Mouse (Mus musculus) CH12.LX (cell line): ENCODE results near the gene Stap2. TPM values are rescaled to one million over a fixed set of nuclear protein-coding genes. Genes with fewer than 3 reads are reported as not detected.

Source experiments
- DNase-seq: peaks from one replicate; pipeline ENCODE4 v3.0.0-alpha.2; 2013; ENCODE audit errors: extremely low read depth
- H3K27ac ChIP-seq: 2 replicates; pipeline ENCODE4 v1.5.1; 2012; ENCODE audit warnings: low read depth, mild to moderate bottlenecking, control low read depth, moderate library complexity; ENCODE audit not compliant: insufficient read depth
- H3K27me3 ChIP-seq: replicated peaks from 2 replicates; pipeline ENCODE3; 2012; ENCODE audit warnings: inconsistent platforms
- H3K36me3 ChIP-seq, 2 experiments: replicated peaks in 1 of 2; 2 replicates each; pipeline versions ENCODE3 to v1.6.1; 2012; ENCODE audit warnings: inconsistent platforms in 1 of 2, low read length in 1 of 2, mild to moderate bottlenecking in 1 of 2, mixed read lengths in 1 of 2, moderate library complexity in 1 of 2; ENCODE audit not compliant: control insufficient read depth in 1 of 2, insufficient read depth in 1 of 2
- H3K4me1 ChIP-seq, 2 experiments: 2 replicates each; pipeline ENCODE4 v1.6.1; 2012; ENCODE audit warnings: inconsistent platforms in 1 of 2, moderate library complexity in 1 of 2; ENCODE audit not compliant: insufficient read depth in 2 of 2, control insufficient read depth in 1 of 2
- H3K4me2 ChIP-seq: 2 replicates; pipeline ENCODE4 v1.6.1; 2012; ENCODE audit warnings: low read depth, mild to moderate bottlenecking, control low read depth; ENCODE audit not compliant: poor library complexity, insufficient read depth, severe bottlenecking
- H3K4me3 ChIP-seq, 3 experiments: fragments of 150-350 bp in 1 of 3; sonication (generic) in 1 of 3; replicated peaks in 1 of 3; 2 replicates each; pipeline versions ENCODE3 to v1.5.1; 2011 to 2012; ENCODE audit warnings: low read depth in 2 of 3, low read length in 2 of 3, mild to moderate bottlenecking in 2 of 3, moderate library complexity in 2 of 3, control low read depth in 1 of 3, improper control_type of control experiment in 1 of 3, inconsistent platforms in 1 of 3, mixed read lengths in 1 of 3; ENCODE audit not compliant: poor library complexity in 1 of 3
- H3K79me2 ChIP-seq: replicated peaks from 2 replicates; pipeline ENCODE4 v1.6.1; 2012; ENCODE audit warnings: mild to moderate bottlenecking, moderate library complexity; ENCODE audit not compliant: control insufficient read depth, poor library complexity, insufficient read depth, severe bottlenecking; ENCODE audit errors: extremely low read depth
- H3K9ac ChIP-seq: 2 replicates; pipeline ENCODE4 v1.6.1; 2012; ENCODE audit warnings: low read depth, mild to moderate bottlenecking, control low read depth, moderate library complexity; ENCODE audit not compliant: insufficient read depth
- H3K9me3 ChIP-seq: replicated peaks from 2 replicates; pipeline ENCODE3; 2012; ENCODE audit warnings: low read length, inconsistent platforms, mixed read lengths
- E2F4 ChIP-seq: IDR thresholded peaks from 2 replicates; pipeline ENCODE4 v1.6.1; 2011; ENCODE audit warnings: low read depth, low read length, improper control_type of control experiment; ENCODE audit not compliant: insufficient replicate concordance
- ELF1 ChIP-seq: IDR thresholded peaks from 2 replicates; pipeline ENCODE4 v1.6.1; 2014; ENCODE audit warnings: low read depth, mild to moderate bottlenecking, inconsistent platforms, low read length, improper control_type of control experiment
- EP300 ChIP-seq: IDR thresholded peaks from 2 replicates; pipeline ENCODE4 v1.6.1; 2011; ENCODE audit warnings: low read length, improper control_type of control experiment
- ETS1 ChIP-seq: conservative IDR thresholded peaks from 2 replicates; pipeline ENCODE4 v1.6.1; 2012; ENCODE audit warnings: low read depth, mild to moderate bottlenecking, inconsistent platforms, low read length, improper control_type of control experiment, moderate library complexity
- GABPA ChIP-seq: IDR thresholded peaks from 2 replicates; pipeline ENCODE4 v1.6.1; 2012; ENCODE audit warnings: low read depth, low read length, improper control_type of control experiment, inconsistent platforms; ENCODE audit not compliant: insufficient replicate concordance
- HCFC1 ChIP-seq: IDR thresholded peaks from 2 replicates; pipeline ENCODE4 v1.6.1; 2012; ENCODE audit warnings: low read depth, mild to moderate bottlenecking, inconsistent platforms, low read length, improper control_type of control experiment
- KAT2A ChIP-seq: IDR thresholded peaks from 2 replicates; pipeline ENCODE4 v1.6.1; 2012; ENCODE audit warnings: low read length, improper control_type of control experiment, inconsistent platforms; ENCODE audit not compliant: insufficient replicate concordance
- MEF2A ChIP-seq: IDR thresholded peaks from 2 replicates; pipeline ENCODE4 v1.6.1; 2014; ENCODE audit warnings: low read depth, mild to moderate bottlenecking, inconsistent platforms, low read length, improper control_type of control experiment, borderline replicate concordance
- MYC ChIP-seq: IDR thresholded peaks from 2 replicates; pipeline ENCODE4 v1.6.1; 2011; ENCODE audit warnings: low read depth, mild to moderate bottlenecking, improper control_type of control experiment, low read length
- NELFE ChIP-seq: IDR thresholded peaks from 2 replicates; pipeline ENCODE4 v1.6.1; 2011; ENCODE audit warnings: low read depth, low read length, improper control_type of control experiment
- NRF1 ChIP-seq: IDR thresholded peaks from 2 replicates; pipeline ENCODE4 v1.6.1; 2014; ENCODE audit warnings: low read depth, mild to moderate bottlenecking, inconsistent platforms, low read length, improper control_type of control experiment, moderate library complexity
- PAX5 ChIP-seq: IDR thresholded peaks from 2 replicates; pipeline ENCODE4 v1.6.1; 2012; ENCODE audit warnings: low read length, inconsistent platforms, mixed read lengths
- POLR2A ChIP-seq: IDR thresholded peaks from 2 replicates; pipeline ENCODE4 v1.6.1; 2011; ENCODE audit warnings: low read depth, mild to moderate bottlenecking, improper control_type of control experiment, low read length
- POLR2AphosphoS2 ChIP-seq: IDR thresholded peaks from 2 replicates; pipeline ENCODE4 v1.6.1; 2011; ENCODE audit warnings: low read depth, low read length, improper control_type of control experiment
- RCOR1 ChIP-seq: conservative IDR thresholded peaks from 2 replicates; pipeline ENCODE4 v1.6.1; 2012; ENCODE audit warnings: low read depth, mild to moderate bottlenecking, inconsistent platforms, low read length, improper control_type of control experiment
- SMC3 ChIP-seq: IDR thresholded peaks from 2 replicates; pipeline ENCODE4 v1.6.1; 2011; ENCODE audit warnings: low read depth, low read length, improper control_type of control experiment
- TBP ChIP-seq: conservative IDR thresholded peaks from 2 replicates; pipeline ENCODE4 v1.6.1; 2011; ENCODE audit warnings: low read depth, low read length, improper control_type of control experiment
- TCF12 ChIP-seq: IDR thresholded peaks from 2 replicates; pipeline ENCODE4 v1.6.1; 2014; ENCODE audit warnings: low read depth, mild to moderate bottlenecking, inconsistent platforms, low read length, improper control_type of control experiment
- USF1 ChIP-seq: IDR thresholded peaks from 2 replicates; pipeline ENCODE4 v1.6.1; 2014; ENCODE audit warnings: low read depth, mild to moderate bottlenecking, inconsistent platforms, low read length, improper control_type of control experiment
- USF2 ChIP-seq: conservative IDR thresholded peaks from 2 replicates; pipeline ENCODE4 v1.6.1; 2011; ENCODE audit warnings: low read depth, low read length, improper control_type of control experiment
- ZC3H11A ChIP-seq: IDR thresholded peaks from 2 replicates; pipeline ENCODE4 v1.6.1; 2012; ENCODE audit warnings: low read depth, mild to moderate bottlenecking, inconsistent platforms, low read length, improper control_type of control experiment
- ZMIZ1 ChIP-seq: IDR thresholded peaks from 2 replicates; pipeline ENCODE4 v1.6.1; 2012; ENCODE audit warnings: low read depth, mild to moderate bottlenecking, inconsistent platforms, low read length, improper control_type of control experiment
- ZNF384 ChIP-seq: IDR thresholded peaks from 2 replicates; pipeline ENCODE4 v1.6.1; 2012; ENCODE audit warnings: low read depth, low read length, improper control_type of control experiment, inconsistent platforms
- dilution Hi-C: fragments of 300-500 bp; cut with MboI; formaldehyde crosslinking; loops from 2 replicates; pipeline ENCODE4 v1.14.3; 2020; ENCODE audit warnings: low sequenced_read_pairs; ENCODE audit not compliant: extremely low pct_unique_long_range_greater_than_20kb, extremely low pct_ligation_motif_present
- in situ Hi-C: fragments of 300-500 bp; cut with MboI; formaldehyde crosslinking; loops from 3 replicates; pipeline ENCODE4 v1.14.3; 2019; ENCODE audit warnings: low sequenced_read_pairs, low pct_ligation_motif_present, low pct_unique_long_range_greater_than_20kb, mixed read lengths
- polyA plus RNA-seq: library from polyadenylated mRNA; unstranded; fragments of >175 nt; gene quantifications from 2 replicates; pipeline ENCODE4 v1.2.1, GENCODE M21; 2012; ENCODE audit warnings: low read depth; ENCODE audit not compliant: insufficient read length
- total RNA-seq, 2 experiments: library from RNA; depleted of rRNA; stranded (reverse); fragments of 300-350 nt in 1 of 2; fragments of >200 nt in 1 of 2; gene quantifications; 2 replicates each; pipeline ENCODE4 v1.2.3; 2012 to 2014

Gene Stap2
- total and polyA plus RNA-seq, 3 experiments, result 0.51 to 3.2 (median 0.52) TPM

- H3K4me2 ChIP-seq, result peak overlapping the region; percentile 79
- no peak overlapping the region for H3K27ac ChIP-seq
- H3K9ac ChIP-seq, result peak overlapping the region; percentile 82; the same call in 1 of the 2 replicates
- H3K27me3 ChIP-seq, result no peaks in the 10 kb centered on the region
- TF ChIP-seq GABPA (no peak), USF1 (no peak), USF2 (no peak), KAT2A (no peak), PAX5 (no peak), ZC3H11A (no peak), E2F4 (no peak), TBP (no peak), EP300 (no peak), SMC3 (no peak), MEF2A (no peak)
- TF ChIP-seq, all 38 proteins: peak for 0
- H3K79me2 ChIP-seq, result peaks cover 5% of the 10 kb centered on the region; the same call in 1 of the 2 replicates
- no peaks in the 10 kb centered on the region for H3K9me3 ChIP-seq
- dilution Hi-C loops, result no loop called here
- H3K36me3 ChIP-seq, result peaks cover 22 to 36% of the 10 kb centered on the region in 2 experiments
- in situ Hi-C loops, result no loop called here
- no peak for DNase-seq
- peaks cover 6 to 24% of the 10 kb centered on the region in 2 experiments for H3K4me1 ChIP-seq
- H3K4me3 ChIP-seq, result peak overlapping the region; percentile 65 to 91 (median 77)
These were observed 4.9 kb upstream of the Stap2 start for GRCm38 (mm10) chr17:56010255-56010654.

DNA sequence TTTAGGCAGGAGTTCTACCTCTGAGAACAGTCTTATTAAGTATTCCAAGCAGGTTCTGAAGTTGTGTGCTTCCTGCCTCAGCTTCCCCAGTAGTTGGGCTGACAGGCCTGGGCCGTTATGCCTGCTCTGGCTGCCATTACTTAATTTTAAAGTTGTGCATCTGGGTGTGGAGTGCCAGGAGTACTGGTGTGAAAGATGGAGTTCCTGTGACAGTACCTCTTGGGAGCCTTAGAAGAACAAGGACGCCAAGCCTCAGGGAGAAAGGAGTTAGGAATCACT lies 4.5 kb upstream of the Stap2 start:
- peak overlapping the region; percentile 79 for H3K4me2 ChIP-seq
- H3K36me3 ChIP-seq, result peaks cover 20 to 32% of the 10 kb centered on the region in 2 experiments
- DNase-seq, result no peak
- peaks cover 5% of the 10 kb centered on the region; the same call in 1 of the 2 replicates for H3K79me2 ChIP-seq
- peaks cover 9 to 27% of the 10 kb centered on the region in 2 experiments for H3K4me1 ChIP-seq
- H3K9me3 ChIP-seq, result no peaks in the 10 kb centered on the region
- no peak for TF ChIP-seq ETS1
- no peak for TF ChIP-seq TCF12
- no peak for TF ChIP-seq ZC3H11A
- no peak for TF ChIP-seq MYC
- no peak for TF ChIP-seq ELF1
- TF ChIP-seq HCFC1, result no peak
- no peak for TF ChIP-seq NRF1
- TF ChIP-seq POLR2A, result no peak
- no peak for TF ChIP-seq GABPA
- no peak for TF ChIP-seq ZMIZ1
- no peak for TF ChIP-seq ZNF384
- no peak for TF ChIP-seq NELFE
- TF ChIP-seq RCOR1, result no peak
- no peak for TF ChIP-seq EP300
- TF ChIP-seq POLR2AphosphoS2, result no peak
- dilution Hi-C loops, result no loop called here
- peak overlapping the region; percentile 65 to 91 (median 77) for H3K4me3 ChIP-seq
- H3K27ac ChIP-seq, result no peak overlapping the region
- in situ Hi-C loops, result loop anchor here (5.0 kb wide), 1 partner anchor 38 kb away; the partner anchor contains the start of gene Shd
- H3K9ac ChIP-seq, result peak overlapping the region; percentile 82
- H3K27me3 ChIP-seq, result no peaks in the 10 kb centered on the region
